Mouse (Mus musculus) thymus, postnatal 14 days (tissue): ENCODE results near the gene Itfg1.
"Not testable (repeated sequence)": the region's sequence is repeated elsewhere in the genome, so short reads cannot be mapped to it uniquely, and the experiment has no call there.

ENCODE experiments used
- DNase-seq: peaks from one replicate; pipeline ENCODE4 v3.0.0; 2021

The Itfg1 gene

DNA sequence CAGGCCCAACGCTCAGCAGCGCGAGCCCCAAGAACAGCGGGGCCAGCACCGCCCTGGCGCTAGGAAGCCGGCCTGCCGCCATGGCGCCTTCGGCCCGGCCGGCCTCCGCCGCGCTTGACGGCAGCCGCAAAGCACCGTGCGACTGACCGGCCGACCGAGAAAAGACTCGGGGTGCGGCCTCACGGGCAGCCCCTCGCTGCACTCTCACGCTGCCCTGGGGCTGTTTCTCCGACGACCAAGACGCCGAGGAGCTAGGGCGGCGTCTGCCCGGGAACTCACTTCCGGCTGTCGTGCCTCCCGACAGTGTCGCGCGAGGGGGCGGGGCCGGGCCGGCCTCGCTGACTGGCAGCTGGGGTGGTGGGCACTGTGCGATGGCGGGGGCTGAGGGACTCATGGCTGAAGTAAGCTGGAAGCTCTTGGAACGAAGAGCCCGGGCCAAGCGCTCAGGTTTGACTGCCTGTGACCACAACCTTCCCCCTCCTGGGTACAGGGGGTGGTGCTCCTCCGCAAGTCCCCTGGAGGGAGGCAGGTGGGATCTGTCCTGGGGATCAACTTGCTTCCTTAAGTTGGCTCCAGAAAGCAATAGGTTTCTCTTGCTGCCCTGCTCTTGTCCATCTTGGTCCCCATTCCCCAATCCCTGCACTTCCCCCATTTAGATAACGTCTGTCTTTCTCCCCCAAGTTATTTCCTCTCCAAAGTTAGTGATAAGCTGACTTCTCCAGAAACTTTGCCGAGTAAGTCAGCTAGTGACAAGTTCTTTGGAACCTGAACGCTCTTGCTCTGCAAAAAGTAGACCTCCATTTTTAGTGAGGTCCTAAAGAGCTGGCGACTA is at the start of gene Itfg1, which contains the start of gene Phkb:
Gene Itfg1 (minus strand): TSS at position 265 of the 832 bp plus-strand sequence.
Gene Phkb (plus strand): TSS at position 303 of the 832 bp plus-strand sequence.
- peak; percentile 94 for DNase-seq

DNA sequence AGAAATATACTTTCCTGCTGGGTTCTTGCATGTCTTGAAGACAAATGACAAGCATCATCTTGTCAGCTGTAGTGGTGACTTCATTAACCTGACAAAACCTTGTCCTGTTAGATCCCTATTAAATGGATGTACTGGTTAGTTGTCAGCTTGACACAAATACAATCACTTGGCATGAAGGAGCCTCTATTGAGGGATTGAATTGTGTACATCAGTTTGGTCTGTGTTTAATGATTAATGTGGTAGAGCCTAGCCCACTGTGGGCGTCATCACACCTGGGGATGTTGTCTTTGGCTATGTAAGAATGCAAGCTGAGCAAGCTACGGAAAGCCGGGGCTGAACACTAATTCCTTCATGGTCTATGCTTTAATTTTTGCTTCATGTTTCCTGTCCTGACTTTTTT is 44.1 kb upstream of the Itfg1 start:
- no peak for DNase-seq

DNA sequence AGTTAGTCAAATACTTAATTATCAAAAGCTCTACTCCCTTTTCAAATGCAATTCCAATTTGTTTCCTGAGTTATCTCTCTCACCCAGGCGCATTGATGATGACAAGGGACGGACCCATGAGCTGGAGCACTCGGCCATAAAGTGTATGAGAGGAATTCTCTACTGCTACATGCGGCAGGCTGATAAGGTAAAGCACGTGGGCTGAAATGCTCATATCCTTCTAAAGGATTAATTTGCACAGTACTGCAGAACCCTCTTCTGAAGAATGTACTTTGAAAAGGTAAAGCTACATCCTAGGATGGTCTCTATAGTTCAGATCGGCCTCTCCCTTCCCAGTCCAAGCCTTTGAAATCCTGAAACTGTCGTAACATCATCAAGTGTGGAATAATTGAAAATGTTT is 38.9 kb upstream of the Itfg1 start:
- DNase-seq: no peak

DNA sequence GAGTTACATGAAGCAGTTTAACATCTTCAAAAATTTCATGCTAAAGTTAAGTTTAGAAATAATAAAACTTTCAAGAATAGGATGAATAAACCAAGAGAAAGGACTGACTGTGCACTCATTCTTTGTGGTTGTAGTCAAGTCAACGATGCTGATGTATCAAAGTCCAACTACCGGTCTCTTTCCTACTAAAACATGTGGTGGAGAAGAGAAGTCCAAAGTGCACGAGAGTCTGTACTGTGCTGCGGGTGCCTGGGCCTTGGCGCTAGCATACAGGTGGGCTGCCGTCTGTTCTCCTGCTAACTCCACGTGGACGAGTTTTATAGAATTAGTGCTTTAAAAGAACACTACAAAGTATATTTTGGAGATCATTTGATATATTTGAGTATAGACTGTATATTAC is 37.3 kb upstream of the Itfg1 start:
- no peak for DNase-seq

DNA sequence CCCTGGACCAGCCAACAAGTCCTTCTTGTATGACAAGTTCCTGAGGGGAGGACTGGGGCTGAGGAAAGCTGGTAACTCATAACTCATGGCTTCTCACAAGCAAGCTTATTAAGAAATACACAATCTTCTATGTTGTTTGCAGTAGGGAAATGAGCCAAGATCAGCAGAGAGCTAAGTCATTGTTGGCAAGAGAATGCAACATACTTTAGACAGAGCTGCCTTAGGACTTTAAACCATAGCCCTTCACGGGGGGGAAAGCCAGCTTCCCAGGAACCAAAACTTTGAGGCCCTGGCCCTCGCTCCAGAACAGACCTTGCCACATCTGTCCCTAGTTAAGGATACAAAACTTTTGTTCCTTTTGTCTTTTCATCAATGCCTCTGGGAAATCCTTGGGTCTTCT is 30.9 kb upstream of the Itfg1 start:
- no peak for DNase-seq

DNA sequence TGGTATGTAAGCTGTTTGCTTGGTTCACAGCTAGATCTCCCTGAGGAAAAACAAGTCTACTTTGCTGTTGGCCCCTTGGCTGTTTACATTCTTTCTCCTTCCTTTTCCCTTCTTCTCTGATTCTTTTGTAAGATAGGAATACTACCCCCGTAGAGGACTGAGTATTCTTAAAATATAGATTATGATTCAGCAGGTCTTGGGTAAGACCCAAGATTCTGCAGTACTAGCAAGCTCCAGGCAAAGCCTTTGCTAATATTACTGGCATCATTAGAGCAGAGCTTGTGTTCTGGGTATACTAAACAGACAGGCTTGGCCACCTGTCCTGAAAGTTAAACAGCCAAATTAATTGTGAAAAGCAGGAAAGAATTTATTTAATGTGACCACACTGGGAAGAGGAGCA is 21.7 kb upstream of the Itfg1 start:
- DNase-seq: no peak

DNA sequence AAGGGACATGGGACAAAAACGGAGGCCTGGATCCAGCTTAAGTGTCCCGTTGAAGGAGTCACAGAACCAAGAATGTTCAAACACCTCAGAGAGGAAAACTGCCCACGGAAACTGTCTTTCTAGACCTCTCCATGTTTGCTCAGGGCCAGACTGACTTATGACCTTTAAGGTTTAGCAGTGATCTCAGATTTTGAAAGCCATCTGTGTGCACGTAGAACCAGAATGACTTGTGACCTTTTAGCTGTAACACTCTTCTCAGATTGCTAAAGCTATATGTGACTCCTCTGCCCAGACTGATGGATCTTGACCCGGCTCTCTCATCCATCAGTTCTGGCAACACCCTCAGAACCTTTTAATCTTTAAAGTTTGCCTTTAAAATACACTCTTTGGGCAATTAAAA is 19.9 kb upstream of the Itfg1 start:
- DNase-seq: no peak

DNA sequence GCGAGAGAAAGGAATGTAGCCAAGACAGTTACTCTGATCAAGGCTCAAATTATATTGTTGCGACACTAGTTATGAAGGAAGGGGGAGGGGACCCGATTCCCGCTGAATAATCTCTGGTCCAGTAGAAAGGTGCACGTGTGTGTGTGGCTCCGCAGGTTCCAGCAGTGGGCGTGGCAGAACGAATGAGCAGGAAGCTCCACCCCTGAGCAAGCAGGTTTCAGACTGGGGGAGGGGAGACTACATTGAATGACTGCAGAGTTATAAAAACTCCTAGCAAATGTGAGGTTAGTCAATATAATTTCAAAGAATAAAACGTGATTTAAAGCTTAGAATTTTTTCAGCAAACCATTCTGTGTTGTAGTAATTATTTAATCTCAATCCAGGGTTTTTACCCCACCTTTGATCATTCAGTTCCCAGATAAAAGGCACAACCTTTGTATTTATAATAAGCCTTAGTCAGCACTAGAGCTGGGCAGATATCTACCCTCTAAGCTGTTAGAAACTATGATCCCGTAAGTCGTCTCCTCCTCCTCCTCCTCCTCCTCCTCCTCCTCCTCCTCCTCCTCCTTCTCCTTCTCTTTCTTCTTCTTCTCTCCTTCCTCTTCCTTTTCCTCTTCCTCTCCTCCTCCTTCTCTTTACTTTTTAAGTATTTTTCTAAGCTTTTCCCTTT is 16.6 kb upstream of the Itfg1 start:
- not testable (repeated sequence) for DNase-seq

DNA sequence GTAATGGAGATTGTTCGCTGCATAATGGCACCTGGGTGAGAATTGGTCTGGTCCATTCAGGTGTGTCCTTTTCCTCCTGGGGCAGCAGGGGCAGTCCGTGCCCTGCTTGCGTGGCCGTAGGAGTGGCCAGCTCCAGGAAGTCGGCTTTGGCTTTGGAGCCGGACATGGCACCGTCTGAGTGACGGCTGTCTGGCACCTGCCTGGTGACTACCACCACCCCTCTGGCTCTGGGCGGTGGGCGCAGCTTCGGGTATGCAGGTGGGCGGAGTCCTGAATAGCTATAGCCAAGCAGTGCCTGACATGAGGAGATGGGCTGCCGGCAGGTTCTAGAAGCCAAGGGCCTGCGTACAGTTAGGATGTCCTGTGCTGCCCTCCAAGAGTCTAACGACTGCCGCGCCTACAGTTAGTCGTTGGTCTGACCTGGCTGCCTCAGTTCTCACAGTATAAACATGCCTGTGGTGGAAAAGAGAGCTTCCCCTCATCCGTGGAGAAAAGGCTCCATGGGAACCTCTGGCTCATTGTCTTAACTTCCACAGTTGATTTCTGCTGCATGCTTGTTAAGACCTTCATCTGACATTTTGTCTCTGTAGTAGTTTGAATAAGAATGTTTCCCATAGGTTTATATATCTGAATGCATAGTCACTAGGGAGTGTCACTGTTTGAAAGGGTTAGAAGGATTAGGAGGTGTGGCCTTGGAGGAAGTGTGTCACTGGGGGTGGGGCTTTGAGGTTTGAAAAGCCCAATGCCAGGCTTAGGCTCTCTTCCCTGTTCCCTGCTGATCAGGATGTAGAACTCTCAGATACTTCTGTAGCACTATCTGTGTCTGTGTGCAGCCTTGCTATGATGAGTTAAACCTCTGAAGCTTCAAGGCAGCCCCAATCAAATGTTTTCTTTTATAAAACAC is 13.8 kb upstream of the Itfg1 start:
- DNase-seq: no peak

DNA sequence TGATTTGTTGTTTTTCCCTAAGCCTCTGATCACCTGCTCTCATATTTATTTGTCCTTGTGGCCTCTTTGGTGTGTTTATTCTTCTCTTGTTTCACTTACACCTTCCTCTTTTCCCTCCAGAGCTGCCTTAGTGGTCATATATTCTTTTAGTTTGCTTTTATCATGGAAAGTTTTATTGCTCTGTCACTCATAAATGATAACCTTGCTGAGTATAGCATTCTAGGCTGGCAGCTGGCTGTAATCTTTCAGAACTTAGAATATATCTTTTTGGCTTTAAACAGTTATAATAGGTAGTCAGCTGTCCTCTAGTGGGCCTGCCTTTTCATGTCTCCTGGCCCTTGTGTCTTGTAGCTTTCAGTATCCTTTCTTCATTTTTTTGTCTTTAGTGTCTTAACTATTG is 5.2 kb upstream of the Itfg1 start:
- DNase-seq: no peak

DNA sequence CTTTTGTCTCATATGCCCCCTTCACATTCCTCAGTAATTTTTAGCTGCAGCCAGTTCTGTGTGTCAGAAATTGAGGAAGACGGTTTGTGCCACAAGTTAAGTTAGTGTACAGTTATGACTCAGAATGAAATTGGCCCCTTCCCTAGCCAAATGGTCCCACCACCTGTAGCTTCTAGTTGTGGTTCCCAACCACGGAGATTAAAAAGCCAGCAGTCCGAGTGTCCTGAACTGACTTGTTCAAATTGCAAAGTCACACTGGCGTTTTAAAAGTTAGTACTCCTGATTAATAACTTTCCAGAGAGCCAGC is 721 bp upstream of the Itfg1 start:
- no peak for DNase-seq

DNA sequence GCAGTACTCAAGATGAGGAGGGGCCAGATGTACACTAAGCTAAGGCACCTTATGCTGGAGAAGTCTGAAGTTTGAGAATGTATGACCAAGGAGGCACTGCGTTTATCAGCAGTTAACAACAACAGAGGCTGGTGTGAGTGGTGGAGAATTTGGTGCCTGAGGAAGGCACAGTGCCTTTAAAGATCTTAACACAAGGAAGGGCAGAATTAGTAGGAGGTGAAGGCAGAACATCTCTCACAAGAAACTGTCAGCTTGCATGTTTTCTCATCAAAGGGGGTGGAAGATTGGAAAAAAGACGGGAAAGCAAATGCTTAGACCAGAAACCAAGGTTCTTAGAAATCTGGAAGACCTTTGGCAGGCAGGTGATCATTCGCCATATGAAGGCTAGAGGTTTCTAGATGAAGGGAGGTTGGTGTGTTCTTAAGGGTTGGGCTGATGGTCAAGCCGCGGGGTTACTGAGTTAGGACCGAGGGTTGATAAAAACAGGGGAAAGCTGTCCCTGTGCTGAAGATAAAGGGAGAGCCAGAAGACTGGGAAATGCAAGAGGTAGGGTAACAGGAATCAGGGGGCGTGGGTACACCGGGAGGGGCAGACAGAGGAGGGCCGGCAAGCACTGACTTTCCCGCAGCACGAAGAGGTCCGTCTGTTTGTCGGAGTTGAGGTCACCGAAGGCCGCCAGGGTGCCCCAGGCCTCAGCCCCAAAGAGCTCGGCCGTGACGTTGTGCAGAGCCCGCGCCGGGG is 635 bp downstream of the Itfg1 start:
- no peak for DNase-seq

DNA sequence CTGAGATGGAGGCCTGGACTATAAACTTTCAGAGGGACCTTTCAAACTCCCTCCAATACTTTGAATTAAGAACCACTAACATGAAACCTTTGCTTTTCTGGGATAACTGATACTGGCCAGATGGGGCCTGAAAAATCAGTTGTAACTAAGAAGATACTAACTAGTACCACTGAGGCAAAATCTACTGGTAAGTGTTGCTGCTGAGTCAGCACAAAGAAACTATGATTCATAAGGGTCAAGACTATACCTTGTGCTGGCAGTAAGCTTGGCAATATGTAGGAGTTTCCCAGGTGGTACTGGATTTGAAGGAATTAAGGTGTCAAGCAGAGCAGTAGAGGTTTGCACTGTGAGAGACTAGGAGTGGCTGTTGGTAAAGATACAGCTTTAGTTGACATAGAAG is 27.1 kb downstream of the Itfg1 start:
- DNase-seq: no peak

DNA sequence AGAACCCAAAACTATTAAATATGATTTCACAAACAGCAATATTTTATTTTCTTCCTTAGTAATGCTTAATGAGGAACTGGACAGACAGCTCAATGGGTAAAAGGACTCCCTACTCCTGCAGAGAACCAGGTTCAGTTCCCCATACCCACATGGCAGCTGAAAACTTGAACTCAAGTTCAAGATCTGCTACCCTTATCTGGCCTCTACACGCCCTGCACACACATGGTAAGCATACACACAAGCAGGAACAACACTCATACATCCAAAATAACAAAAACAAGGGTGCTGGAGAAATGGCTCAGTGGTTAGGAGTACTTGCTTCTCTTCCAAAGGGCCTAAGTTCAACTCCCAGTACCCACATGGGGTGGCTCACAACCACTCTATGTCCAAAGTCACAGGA is 39.3 kb downstream of the Itfg1 start:
- no peak for DNase-seq

DNA sequence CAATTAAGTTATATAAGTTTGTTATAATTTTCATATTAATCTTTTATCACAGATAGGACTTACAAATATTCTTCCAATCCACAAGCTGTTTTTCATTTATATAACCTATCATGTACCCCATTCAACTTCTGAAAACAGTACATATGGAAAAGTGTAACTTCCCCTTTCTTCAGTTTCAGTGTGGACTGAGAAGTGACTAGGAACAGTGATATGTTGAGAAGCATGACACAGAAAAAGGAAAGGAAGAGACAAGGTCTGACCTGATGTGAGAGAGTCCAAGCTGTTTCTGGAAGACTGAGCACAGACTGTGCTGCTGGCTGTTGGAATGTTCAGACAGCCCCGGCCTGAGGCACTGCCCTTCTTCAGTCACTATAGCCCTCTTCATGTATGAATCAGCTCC is 40.6 kb downstream of the Itfg1 start:
- DNase-seq: no peak

DNA sequence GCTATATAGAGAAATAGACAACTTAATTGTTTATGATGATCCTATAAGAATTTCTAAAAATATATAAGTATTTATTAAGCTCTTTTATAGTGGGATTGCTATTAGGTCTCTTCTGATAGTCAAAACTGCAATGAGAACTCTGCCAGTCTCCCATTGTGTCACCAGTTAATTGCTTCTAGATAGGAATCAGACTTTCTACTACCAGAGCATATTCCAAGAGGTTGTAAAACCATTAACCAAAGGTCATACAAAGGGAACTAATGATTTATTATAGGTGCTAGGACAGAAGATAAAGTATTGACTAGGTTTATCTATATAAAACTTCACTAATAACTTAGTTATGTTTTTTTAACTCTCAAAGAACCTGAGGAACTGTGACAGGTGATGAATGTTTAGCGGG is 44.3 kb downstream of the Itfg1 start:
- not testable (repeated sequence) for DNase-seq

DNA sequence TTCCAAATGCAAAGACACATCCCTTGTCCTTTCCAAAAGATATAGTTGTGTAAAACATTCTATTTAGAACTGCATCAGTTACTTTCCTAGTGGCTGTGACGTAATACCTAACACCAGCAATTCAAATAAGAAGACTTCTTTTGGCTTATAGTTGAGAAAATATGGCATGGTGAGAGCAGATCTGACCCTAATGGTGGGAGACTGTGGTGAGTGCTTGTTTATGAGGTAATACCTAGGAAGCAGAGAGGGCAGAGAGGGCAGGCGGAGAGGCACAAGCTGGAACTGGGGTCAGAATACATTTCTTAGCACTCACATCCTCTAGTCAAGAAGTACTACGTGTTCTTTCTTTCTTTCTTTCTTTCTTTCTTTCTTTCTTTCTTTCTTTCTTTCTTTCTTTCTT is 52.4 kb downstream of the Itfg1 start:
- DNase-seq: no peak

DNA sequence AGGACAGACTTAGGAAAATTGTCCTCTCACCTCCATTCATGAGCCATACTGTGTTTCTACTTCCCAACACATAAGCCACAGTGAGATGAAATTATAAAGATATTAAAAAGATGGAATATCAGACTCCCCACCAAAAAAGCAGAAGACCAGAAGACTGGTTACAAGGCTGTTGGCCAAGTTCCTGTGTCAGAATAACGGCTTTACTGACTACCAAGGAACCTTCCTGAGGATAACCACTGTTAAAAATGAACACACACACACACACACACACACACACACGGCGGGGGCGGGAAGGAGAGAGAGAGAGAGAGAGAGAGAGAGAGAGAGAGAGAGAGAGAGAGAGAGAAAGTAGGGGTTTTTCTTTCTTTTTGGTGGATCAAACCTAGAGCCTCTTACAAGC is 52.8 kb downstream of the Itfg1 start:
- DNase-seq: no peak

DNA sequence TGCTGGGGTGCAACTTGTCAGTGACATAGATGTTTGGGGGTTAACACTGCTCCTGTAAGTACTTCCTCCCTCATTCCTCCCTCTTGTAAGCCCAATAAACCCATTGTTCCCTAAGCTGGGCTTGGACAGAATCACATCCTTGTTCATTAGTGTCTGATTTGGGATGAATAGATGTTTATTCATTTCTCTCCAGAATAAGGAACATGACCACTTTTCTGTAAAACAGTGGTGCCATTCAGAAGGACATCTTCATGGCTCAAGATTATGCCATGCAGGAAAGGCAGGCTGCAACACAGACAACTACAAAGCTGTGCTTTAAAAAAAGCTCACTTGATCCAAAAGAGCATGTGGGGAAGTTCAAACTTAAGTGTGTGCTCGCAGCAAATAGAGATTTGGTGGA is 55.2 kb downstream of the Itfg1 start:
- no peak for DNase-seq

DNA sequence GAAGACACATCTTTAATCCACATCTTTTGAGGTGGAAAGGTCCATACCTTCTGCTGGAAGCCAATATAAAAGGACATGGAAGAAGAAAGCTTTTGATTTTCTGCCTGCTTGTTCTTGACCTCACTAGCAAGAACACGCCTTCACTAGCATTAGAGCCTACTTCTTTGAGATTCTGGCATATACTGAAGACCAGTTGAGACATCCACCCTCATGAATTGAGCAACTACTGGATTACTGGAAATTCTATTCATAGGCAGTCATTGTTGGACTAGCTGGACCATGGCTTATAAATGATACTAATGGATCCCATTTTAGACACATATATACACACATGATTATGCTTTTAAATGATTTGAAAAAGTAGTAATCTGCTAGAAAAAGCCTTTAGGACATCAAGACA is 56.9 kb downstream of the Itfg1 start:
- DNase-seq: no peak

DNA sequence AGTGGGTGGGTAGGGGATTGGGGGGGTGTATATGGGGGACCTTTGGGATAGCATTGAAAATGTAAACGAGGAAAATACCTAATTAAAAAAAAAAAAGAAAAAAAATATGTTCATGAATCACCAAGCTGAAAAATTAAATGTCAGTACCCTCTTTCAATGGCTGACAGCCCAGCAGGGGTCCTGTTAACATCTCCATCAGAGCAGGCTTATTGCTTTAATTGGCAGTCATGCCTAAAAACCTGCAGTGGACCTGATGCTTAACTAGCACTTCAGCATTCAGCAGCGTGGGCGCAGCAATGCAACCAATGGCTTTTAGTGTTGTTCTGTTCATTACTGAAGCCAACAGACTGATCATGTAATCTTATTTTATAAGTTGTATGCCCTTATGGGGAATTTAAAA is 60.6 kb downstream of the Itfg1 start:
- DNase-seq: no peak

DNA sequence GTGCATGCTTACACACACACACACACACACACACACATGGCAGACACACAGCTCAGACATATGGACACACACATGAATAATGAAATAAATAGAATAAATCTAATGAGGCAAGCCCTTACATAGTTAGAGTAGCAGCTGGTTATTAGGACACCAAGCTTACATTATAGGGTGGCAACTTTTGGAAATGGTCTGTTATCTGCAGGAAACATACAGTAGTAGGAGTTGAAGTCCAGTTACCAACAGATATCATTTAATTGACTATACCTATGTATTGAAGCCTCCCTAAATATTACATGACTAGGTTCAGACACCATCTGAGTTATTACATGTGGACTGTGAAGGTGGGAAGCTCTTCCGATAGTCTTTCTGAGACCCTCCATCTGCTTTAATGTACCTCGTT is 95.7 kb downstream of the Itfg1 start:
- DNase-seq: no peak

DNA sequence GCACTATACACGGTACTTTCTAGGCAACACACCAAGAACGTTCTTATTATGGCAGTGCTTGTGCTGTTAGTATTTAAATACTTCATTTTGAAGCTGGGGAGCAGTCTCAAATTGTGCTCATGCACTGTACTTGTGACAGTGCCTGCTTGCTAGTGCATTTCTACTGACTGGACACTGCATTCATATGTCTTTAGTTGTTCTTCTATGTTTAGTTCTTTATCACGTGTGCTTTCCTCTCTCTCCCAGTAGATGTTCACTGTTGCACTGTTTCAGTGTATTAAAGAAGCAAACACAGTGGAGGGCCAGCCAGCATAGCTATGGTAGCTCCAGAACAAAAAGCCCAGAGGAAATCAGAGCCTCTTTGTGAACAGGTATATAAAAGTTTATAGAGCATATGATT is 110.2 kb downstream of the Itfg1 start:
- DNase-seq: no peak
